Mouse (Mus musculus) macrophage (primary cell): Measurements from ENCODE around the gene Tpi1. TPM values are rescaled to one million over a fixed set of nuclear protein-coding genes. Genes with fewer than 3 reads are reported as not detected.
"Not testable (repeated sequence)": the region's sequence is repeated elsewhere in the genome, so short reads cannot be mapped to it uniquely, and the experiment has no call there.

ENCODE experiments used
- H3K27ac ChIP-seq: fragments of 350-480 bp; formaldehyde crosslinking; 2 replicates; pipeline ENCODE4 v1.9.0; 2021
- H3K36me3 ChIP-seq: fragments of 350-480 bp; formaldehyde crosslinking; 2 replicates; pipeline ENCODE4 v1.9.0; 2021; ENCODE audit errors: inconsistent target
- H3K4me3 ChIP-seq: fragments of 350-480 bp; formaldehyde crosslinking; 2 replicates; pipeline ENCODE4 v1.9.0; 2021; ENCODE audit errors: inconsistent target
- H3K79me2 ChIP-seq: fragments of 350-480 bp; formaldehyde crosslinking; 2 replicates; pipeline ENCODE4 v1.9.0; 2021; ENCODE audit errors: inconsistent target
- WGBS: methylation state at CpG from one replicate; pipeline ENCODE4 v1.1.7; 2026; ENCODE audit warnings: inconsistent platforms; ENCODE audit not compliant: missing documents; 5-methylcytosine and 5-hydroxymethylcytosine counted together
- polyA plus RNA-seq: library from polyadenylated mRNA; stranded (reverse); fragments of 250-400 nt; gene quantifications from 3 replicates; pipeline ENCODE4 v1.2.4, GENCODE M21; 2018; ENCODE audit warnings: inconsistent platforms

Tpi1 gene
- polyA plus RNA-seq, 1 experiment from 2014 or later: 195 TPM

DNA sequence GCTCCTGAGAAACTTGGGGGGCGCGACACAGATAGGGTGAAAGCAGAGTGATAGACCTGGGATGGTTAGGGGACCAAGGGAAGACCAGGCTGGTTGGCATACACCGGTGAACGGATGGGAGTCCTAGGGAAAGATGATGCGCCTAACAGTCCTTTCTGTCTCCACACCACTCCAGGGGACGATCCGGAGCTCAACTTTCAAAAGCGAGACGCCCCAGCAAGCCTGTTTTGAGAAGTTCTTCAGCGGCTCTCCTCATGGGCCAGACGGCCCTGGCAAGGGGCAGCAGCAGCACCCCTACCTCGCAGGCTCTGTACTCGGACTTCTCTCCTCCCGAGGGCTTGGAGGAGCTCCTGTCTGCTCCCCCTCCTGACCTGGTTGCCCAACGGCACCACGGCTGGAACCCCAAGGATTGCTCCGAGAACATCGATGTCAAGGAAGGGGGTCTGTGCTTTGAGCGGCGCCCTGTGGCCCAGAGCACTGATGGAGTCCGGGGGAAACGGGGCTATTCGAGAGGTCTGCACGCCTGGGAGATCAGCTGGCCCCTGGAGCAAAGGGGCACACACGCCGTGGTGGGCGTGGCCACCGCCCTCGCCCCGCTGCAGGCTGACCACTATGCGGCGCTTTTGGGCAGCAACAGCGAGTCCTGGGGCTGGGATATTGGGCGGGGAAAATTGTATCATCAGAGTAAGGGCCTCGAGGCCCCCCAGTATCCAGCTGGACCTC is 4.9 kb downstream of the Tpi1 start:
- H3K36me3 ChIP-seq: peaks cover 12% of the 10 kb centered on the region; the same call in 1 of the 2 replicates
- WGBS: under 1% methylated on average over 35 of the region's 35 CpGs
- peak overlapping the region; percentile 98 for H3K4me3 ChIP-seq
- H3K27ac ChIP-seq: peak overlapping the region; percentile 95
- peaks cover 53% of the 10 kb centered on the region for H3K79me2 ChIP-seq

DNA sequence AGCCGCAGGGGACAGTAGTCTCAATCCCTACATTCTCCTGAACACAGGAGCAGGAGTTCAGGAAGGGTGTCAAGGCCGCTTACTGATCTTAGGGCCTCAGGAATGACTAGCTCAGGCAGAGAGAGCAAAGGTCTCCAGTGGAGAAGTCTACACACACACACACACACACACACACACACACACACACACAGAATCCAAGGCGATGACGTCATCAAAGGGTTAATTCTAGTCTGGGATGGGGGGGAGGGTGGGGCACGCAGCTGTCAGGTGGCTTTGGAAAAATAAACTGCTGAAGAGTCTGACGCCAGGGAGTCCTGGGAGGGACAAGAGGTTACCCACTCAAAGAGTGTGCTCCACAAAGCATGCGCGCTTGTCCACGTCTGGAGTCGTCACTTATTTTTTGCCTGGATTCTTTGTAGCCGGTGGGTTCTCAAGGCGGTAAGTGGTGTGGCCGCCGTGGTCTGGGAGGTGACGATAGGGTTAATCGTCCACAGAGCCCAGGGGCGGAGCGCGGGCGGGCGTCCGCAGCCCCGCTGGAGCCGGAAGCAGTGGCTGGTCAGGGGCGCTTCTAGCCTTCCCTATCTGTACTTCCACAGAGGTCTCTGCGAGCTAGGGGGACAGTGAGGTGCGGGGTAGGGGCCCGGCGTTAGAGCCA is 5.6 kb downstream of the Tpi1 start, which contains the start of gene Spsb2:
Spsb2 (plus strand) TSS at position 304 of the 655 bp plus-strand sequence.
- Histone ChIP-seq H3K4me3 (peak within 1 kb of the TSS; percentile 98), H3K36me3 (peaks cover 12% of the 10 kb centered on the region; the same call in 1 of the 2 replicates), H3K79me2 (peaks cover 49% of the 10 kb centered on the region), H3K27ac (peak within 1 kb of the TSS; percentile 95)
- 7% methylated on average over 27 of the region's 29 CpGs for WGBS

DNA sequence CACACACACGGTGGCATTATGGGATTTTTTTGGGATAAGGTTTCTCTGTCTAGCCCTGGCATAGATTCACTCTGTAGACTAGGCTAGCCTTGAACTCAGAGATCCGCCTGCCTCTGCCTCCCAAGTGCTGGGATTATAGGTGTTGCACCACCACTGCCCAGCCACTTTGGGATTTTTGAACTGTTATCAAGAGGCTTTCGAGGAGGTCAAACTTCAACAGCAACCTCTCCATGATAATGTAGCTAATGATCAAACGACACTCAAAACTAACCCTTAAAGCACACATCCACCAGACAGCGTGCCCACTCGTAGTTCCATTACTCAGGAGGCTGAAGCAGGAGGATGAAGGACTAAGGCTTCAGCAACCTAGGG is 6.1 kb downstream of the Tpi1 start:
- Histone ChIP-seq H3K36me3 (peaks cover 12% of the 10 kb centered on the region; the same call in 1 of the 2 replicates), H3K4me3 (peak overlapping the region; percentile 98), H3K79me2 (peaks cover 44% of the 10 kb centered on the region), H3K27ac (peak overlapping the region; percentile 95)
- 84% methylated on average over 5 of the region's 6 CpGs for WGBS

DNA sequence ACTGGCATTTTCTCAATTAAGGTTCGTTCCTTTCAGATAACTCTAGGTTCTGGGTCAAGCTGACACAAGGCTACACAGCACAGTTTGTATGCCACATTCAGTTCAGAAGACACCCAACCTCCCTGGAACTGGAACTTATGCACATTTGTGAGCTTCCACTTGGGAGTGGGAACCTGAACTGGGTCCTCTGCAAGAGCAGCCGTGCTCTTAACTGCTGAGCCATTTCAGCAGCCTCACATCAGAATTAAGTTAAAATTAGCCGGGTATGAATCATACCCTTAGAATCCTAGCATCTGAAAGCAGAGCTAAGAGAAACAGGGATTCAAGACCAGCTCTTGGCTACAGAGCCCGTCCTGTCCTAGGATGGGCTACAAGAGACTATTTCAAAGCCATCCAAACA is 6.7 kb downstream of the Tpi1 start:
- 92% methylated on average over 4 of the region's 4 CpGs for WGBS
- H3K27ac ChIP-seq: peak overlapping the region; percentile 95

GRCm38 (mm10) chr6:124806446-124807140 is 7.5 kb downstream of the Tpi1 start:
- 83% methylated on average over 7 of the region's 7 CpGs for WGBS
- Histone ChIP-seq H3K4me3 (no peak overlapping the region; the same call in 1 of the 2 replicates), H3K36me3 (peaks cover 4% of the 10 kb centered on the region; the same call in 1 of the 2 replicates), H3K27ac (peak overlapping the region; percentile 95), H3K79me2 (peaks cover 30% of the 10 kb centered on the region)

More for the DNA sequence above, 6.7 kb downstream of the Tpi1 start:
- Histone ChIP-seq H3K4me3 (no peak overlapping the region), H3K36me3 (peaks cover 12% of the 10 kb centered on the region; the same call in 1 of the 2 replicates), H3K79me2 (peaks cover 37% of the 10 kb centered on the region)

- peak overlapping the region; percentile 95 for H3K27ac ChIP-seq
- H3K36me3 ChIP-seq: no peaks in the 10 kb centered on the region; the same call in 1 of the 2 replicates
- peaks cover 22% of the 10 kb centered on the region for H3K79me2 ChIP-seq
- H3K4me3 ChIP-seq: peak overlapping the region; percentile 44
- under 1% methylated on average over 33 of the region's 34 CpGs for WGBS
Measured at GRCm38 (mm10) chr6:124805341-124806321, 8.5 kb downstream of the Tpi1 start.

GRCm38 (mm10) chr6:124804341-124804740 is 9.8 kb downstream of the Tpi1 start:
- peak overlapping the region; percentile 95 for H3K27ac ChIP-seq
- 90% methylated on average over 3 of the region's 3 CpGs for WGBS

DNA sequence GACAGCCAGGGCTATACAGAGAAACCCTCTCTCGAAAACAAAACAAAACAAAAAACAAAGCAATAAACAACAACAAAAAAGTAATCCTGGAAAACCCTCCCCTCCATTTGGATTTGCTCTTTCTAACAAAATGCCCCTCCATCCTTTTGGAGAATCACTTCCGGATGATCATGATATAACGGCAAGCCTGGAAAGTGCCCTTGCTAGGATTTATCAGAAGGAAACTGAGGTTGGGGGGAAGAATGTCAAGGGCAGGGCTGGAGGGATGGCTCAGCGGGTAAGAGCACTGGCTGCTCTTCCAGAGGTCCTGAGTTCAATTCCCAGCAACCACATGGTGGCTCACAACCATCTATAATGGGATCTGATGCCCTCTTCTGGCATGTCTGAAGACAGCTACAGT is 10.4 kb downstream of the Tpi1 start:
- H3K79me2 ChIP-seq, H3K36me3 ChIP-seq, H3K4me3 ChIP-seq, H3K27ac ChIP-seq: not testable (repeated sequence)
- WGBS: 96% methylated on average over 4 of the region's 4 CpGs

More at GRCm38 (mm10) chr6:124804341-124804740, 9.8 kb downstream of the Tpi1 start:
- peak overlapping the region; percentile 44 for H3K4me3 ChIP-seq
- no peaks in the 10 kb centered on the region for H3K36me3 ChIP-seq
- H3K79me2 ChIP-seq: peaks cover 9% of the 10 kb centered on the region; the same call in 1 of the 2 replicates

DNA sequence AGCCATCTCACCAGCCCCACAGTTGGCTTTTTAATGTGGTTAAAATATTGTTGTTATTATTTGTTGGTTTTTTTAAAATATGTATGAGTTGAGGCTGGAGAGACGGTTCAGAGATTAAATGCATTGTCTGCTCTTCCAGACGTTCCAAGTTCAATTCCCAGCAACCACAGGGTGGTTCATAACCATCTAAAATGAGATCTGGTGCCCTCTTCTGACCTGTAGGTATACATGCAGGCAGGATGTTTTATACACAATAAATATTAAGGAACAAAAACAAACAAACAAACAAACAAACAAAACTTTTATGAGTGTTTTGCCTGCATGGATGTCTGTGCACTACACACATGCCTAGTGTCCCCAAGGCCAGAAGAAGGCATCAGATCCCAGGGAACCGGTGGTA is 11.0 kb downstream of the Tpi1 start:
- H3K79me2 ChIP-seq: peaks cover 4% of the 10 kb centered on the region; the same call in 1 of the 2 replicates
- no peak overlapping the region for H3K27ac ChIP-seq
- H3K36me3 ChIP-seq: no peaks in the 10 kb centered on the region
- H3K4me3 ChIP-seq: no peak overlapping the region
- 97% methylated on average over 3 of the region's 3 CpGs for WGBS

- H3K79me2 ChIP-seq, H3K27ac ChIP-seq, H3K36me3 ChIP-seq, H3K4me3 ChIP-seq: not testable (repeated sequence)
- 58% methylated on average over 4 of the region's 9 CpGs for WGBS
Measured at GRCm38 (mm10) chr6:124802400-124802799, 11.7 kb downstream of the Tpi1 start.

- WGBS: 90% methylated on average over 2 of the region's 2 CpGs
- Histone ChIP-seq H3K36me3 (no peaks in the 10 kb centered on the region), H3K27ac (no peak overlapping the region), H3K4me3 (no peak overlapping the region), H3K79me2 (no peaks in the 10 kb centered on the region)
Measured at GRCm38 (mm10) chr6:124796200-124796599, 17.9 kb downstream of the Tpi1 start.

DNA sequence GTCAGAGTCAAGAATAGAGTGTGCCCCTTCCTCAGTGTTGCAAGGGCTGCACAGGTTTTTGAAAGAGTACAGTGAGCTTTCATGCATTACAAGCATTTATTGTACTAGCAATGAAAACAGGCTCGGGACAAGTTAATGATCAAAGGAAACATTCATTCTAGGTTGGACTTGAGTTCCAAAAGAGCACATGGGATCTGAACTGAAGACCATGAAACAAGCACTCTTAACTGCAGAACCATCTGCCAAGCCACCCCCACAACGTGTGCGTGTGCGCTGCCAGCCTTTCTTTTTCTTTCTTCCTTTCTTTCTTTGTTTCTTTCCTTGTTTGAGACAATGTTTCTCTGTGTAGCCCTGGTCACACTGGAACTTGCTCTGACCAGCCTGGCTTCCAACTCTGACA is 18.3 kb downstream of the Tpi1 start:
- Histone ChIP-seq H3K4me3 (no peak overlapping the region), H3K27ac (no peak overlapping the region), H3K36me3 (no peaks in the 10 kb centered on the region), H3K79me2 (no peaks in the 10 kb centered on the region)
- WGBS: 94% methylated on average over 4 of the region's 4 CpGs

DNA sequence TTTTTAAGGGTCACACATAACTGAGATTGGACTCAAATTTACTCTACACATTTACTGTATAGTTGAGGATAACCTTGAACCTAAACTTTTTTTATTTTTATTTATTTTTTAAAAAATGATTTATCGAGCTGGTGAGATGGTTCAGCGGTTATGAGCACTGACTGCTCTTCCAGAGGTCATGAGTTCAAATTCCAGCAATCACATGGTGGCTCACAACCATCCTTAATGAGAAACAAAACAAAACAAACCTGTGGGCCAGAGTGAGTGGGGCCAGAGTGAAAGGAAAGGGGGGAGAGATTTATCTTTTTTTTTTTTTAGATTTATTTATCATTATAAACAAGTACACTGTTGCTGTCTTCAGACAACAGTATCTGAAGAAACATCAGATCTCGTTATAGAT is 22.2 kb downstream of the Tpi1 start:
- no peak overlapping the region for H3K27ac ChIP-seq
- no peak overlapping the region for H3K4me3 ChIP-seq
- 95% methylated on average over 3 of the region's 3 CpGs for WGBS
- no peaks in the 10 kb centered on the region for H3K79me2 ChIP-seq
- no peaks in the 10 kb centered on the region for H3K36me3 ChIP-seq

DNA sequence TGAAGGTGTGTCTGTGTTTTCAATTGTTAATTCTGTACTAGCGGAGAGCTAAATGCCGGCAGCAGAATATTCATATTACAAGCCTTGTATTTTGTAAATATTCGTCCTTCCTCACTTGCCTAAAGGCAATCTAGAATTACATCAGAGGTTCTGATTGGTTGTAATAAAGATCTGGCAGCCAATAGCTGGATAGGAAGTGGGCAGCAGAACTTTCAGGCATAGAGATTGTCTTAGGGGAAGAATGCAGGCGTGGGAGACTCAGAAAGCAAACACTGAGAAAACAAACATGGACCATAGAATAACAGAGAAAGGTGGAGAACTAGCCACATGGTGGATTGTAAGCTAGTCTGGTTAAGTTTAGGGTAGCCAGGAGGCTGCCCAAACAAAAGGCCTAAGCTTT is 24.0 kb downstream of the Tpi1 start:
- Histone ChIP-seq H3K36me3 (no peaks in the 10 kb centered on the region), H3K4me3 (no peak overlapping the region), H3K79me2 (no peaks in the 10 kb centered on the region), H3K27ac (no peak overlapping the region)
- 83% methylated on average over 4 of the region's 4 CpGs for WGBS
